Mouse (Mus musculus) MEL (cell line): ENCODE results near the gene Hspb11. TPM values are rescaled to one million over a fixed set of nuclear protein-coding genes. Genes with fewer than 3 reads are reported as not detected.

Source experiments
- DNase-seq: peaks from one replicate; pipeline ENCODE4 v3.0.0; 2011; ENCODE audit warnings: low read depth, low spot score
- H3K27ac ChIP-seq: 2 replicates; pipeline ENCODE4 v1.5.1; 2012; ENCODE audit warnings: low read depth, mild to moderate bottlenecking, control low read depth, low read length, moderate library complexity; ENCODE audit not compliant: control insufficient read depth
- H3K27me3 ChIP-seq, 2 experiments: fragments of 150-350 bp in 1 of 2; sonication (generic) in 1 of 2; 2 replicates each; pipeline ENCODE4 v1.6.1; 2012; ENCODE audit warnings: low read length in 2 of 2, mild to moderate bottlenecking in 2 of 2, improper control_type of control experiment in 1 of 2, moderate library complexity in 1 of 2; ENCODE audit not compliant: insufficient read depth in 2 of 2, control insufficient read depth in 1 of 2
- H3K36me3 ChIP-seq, 2 experiments: 2 replicates each; pipeline ENCODE4 v1.6.1; 2012 to 2014; ENCODE audit warnings: low read length in 2 of 2, improper control_type of control experiment in 1 of 2, inconsistent platforms in 1 of 2, mild to moderate bottlenecking in 1 of 2; ENCODE audit not compliant: insufficient read depth in 2 of 2, control insufficient read depth in 1 of 2
- H3K4me1 ChIP-seq, 2 experiments: fragments of 150-350 bp in 1 of 2; sonication (generic) in 1 of 2; 2 replicates each; pipeline ENCODE4 v1.6.1; 2012; ENCODE audit warnings: low read length in 2 of 2, improper control_type of control experiment in 1 of 2, mild to moderate bottlenecking in 1 of 2; ENCODE audit not compliant: insufficient read depth in 2 of 2, control insufficient read depth in 1 of 2
- H3K4me3 ChIP-seq, 2 experiments: fragments of 150-350 bp in 1 of 2; sonication (generic) in 1 of 2; 2 replicates each; pipeline ENCODE4 v1.5.1; 2012; ENCODE audit warnings: low read depth in 2 of 2, low read length in 2 of 2, mild to moderate bottlenecking in 2 of 2, moderate library complexity in 2 of 2, control low read depth in 1 of 2, improper control_type of control experiment in 1 of 2; ENCODE audit not compliant: control insufficient read depth in 1 of 2, insufficient read depth in 1 of 2
- H3K79me2 ChIP-seq: 2 replicates; pipeline ENCODE4 v1.6.1; 2012; ENCODE audit warnings: mild to moderate bottlenecking, low read length, moderate library complexity; ENCODE audit not compliant: control insufficient read depth, poor library complexity, insufficient read depth
- H3K9ac ChIP-seq: 2 replicates; pipeline ENCODE4 v1.6.1; 2012; ENCODE audit warnings: low read depth, mild to moderate bottlenecking, control low read depth, low read length, moderate library complexity; ENCODE audit not compliant: control insufficient read depth, poor library complexity, severe bottlenecking
- H3K9me3 ChIP-seq: fragments of 150-350 bp; sonication (generic); replicated peaks from 2 replicates; pipeline ENCODE4 v1.6.1; 2012; ENCODE audit warnings: mild to moderate bottlenecking, low read length, improper control_type of control experiment, moderate library complexity; ENCODE audit not compliant: insufficient read depth
- BHLHE40 ChIP-seq: IDR thresholded peaks from 2 replicates; pipeline ENCODE4 v1.6.1; 2012; ENCODE audit warnings: low read depth, mild to moderate bottlenecking, inconsistent platforms, low read length, improper control_type of control experiment, borderline replicate concordance
- CHD1 ChIP-seq: IDR thresholded peaks from 2 replicates; pipeline ENCODE4 v1.6.1; 2012; ENCODE audit warnings: low read depth, mild to moderate bottlenecking, inconsistent platforms, low read length, improper control_type of control experiment
- EP300 ChIP-seq, 2 experiments: IDR thresholded peaks; 2 replicates each; pipeline ENCODE4 v1.6.1; 2011; ENCODE audit warnings: improper control_type of control experiment in 2 of 2, low read length in 2 of 2, low read depth in 1 of 2, mild to moderate bottlenecking in 1 of 2
- ETS1 ChIP-seq: IDR thresholded peaks from 2 replicates; pipeline ENCODE4 v1.6.1; 2012; ENCODE audit warnings: low read depth, mild to moderate bottlenecking, inconsistent platforms, low read length, improper control_type of control experiment, moderate library complexity
- GATA1 ChIP-seq: IDR thresholded peaks from 2 replicates; pipeline ENCODE4 v1.6.1; 2011; ENCODE audit warnings: low read depth, low read length, improper control_type of control experiment
- HCFC1 ChIP-seq: IDR thresholded peaks from 2 replicates; pipeline ENCODE4 v1.6.1; 2012; ENCODE audit warnings: low read depth, mild to moderate bottlenecking, inconsistent platforms, low read length, improper control_type of control experiment, moderate library complexity
- KAT2A ChIP-seq: conservative IDR thresholded peaks from 2 replicates; pipeline ENCODE4 v1.6.1; 2012; ENCODE audit warnings: low read depth, low read length, improper control_type of control experiment, inconsistent platforms
- MAFK ChIP-seq: IDR thresholded peaks from 2 replicates; pipeline ENCODE4 v1.6.1; 2011; ENCODE audit warnings: low read depth, mild to moderate bottlenecking, low read length, improper control_type of control experiment, borderline replicate concordance
- MAX ChIP-seq: IDR thresholded peaks from 2 replicates; pipeline ENCODE4 v1.6.1; 2011; ENCODE audit warnings: low read length, improper control_type of control experiment
- MEF2A ChIP-seq: IDR thresholded peaks from 2 replicates; pipeline ENCODE4 v1.6.1; 2014; ENCODE audit warnings: low read depth, mild to moderate bottlenecking, inconsistent platforms, low read length, improper control_type of control experiment; ENCODE audit not compliant: poor library complexity, insufficient replicate concordance, severe bottlenecking; ENCODE audit errors: extremely low read depth
- MXI1 ChIP-seq: IDR thresholded peaks from 2 replicates; pipeline ENCODE4 v1.6.1; 2011; ENCODE audit warnings: mild to moderate bottlenecking, low read depth, low read length, improper control_type of control experiment
- MYC ChIP-seq: IDR thresholded peaks from 2 replicates; pipeline ENCODE4 v1.6.1; 2011; ENCODE audit warnings: low read depth, mild to moderate bottlenecking, low read length, improper control_type of control experiment, moderate library complexity
- NELFE ChIP-seq: IDR thresholded peaks from 2 replicates; pipeline ENCODE4 v1.6.1; 2011; ENCODE audit warnings: low read depth, low read length, improper control_type of control experiment
- POLR2AphosphoS5 ChIP-seq: IDR thresholded peaks from 2 replicates; pipeline ENCODE4 v1.6.1; 2012; ENCODE audit warnings: low read depth, borderline replicate concordance, mild to moderate bottlenecking, inconsistent platforms, low read length, moderate library complexity, mixed read lengths
- RAD21 ChIP-seq: IDR thresholded peaks from 2 replicates; pipeline ENCODE4 v1.6.1; 2011; ENCODE audit warnings: mild to moderate bottlenecking, low read depth, low read length, improper control_type of control experiment
- RCOR1 ChIP-seq: IDR thresholded peaks from 2 replicates; pipeline ENCODE4 v1.6.1; 2012; ENCODE audit warnings: low read depth, mild to moderate bottlenecking, inconsistent platforms, low read length, improper control_type of control experiment
- SIN3A ChIP-seq: IDR thresholded peaks from 2 replicates; pipeline ENCODE4 v1.6.1; 2012; ENCODE audit warnings: low read length, improper control_type of control experiment, inconsistent platforms
- TAL1 ChIP-seq: IDR thresholded peaks from 2 replicates; pipeline ENCODE4 v1.6.1; 2012; ENCODE audit warnings: mild to moderate bottlenecking, inconsistent platforms, low read length, moderate library complexity, mixed read lengths
- TCF12 ChIP-seq: IDR thresholded peaks from 2 replicates; pipeline ENCODE4 v1.6.1; 2014; ENCODE audit warnings: low read depth, mild to moderate bottlenecking, inconsistent platforms, low read length, improper control_type of control experiment, moderate library complexity
- UBTF ChIP-seq: IDR thresholded peaks from 2 replicates; pipeline ENCODE4 v1.6.1; 2012; ENCODE audit warnings: low read depth, mild to moderate bottlenecking, inconsistent platforms, low read length, improper control_type of control experiment, moderate library complexity, borderline replicate concordance; ENCODE audit not compliant: insufficient read depth
- ZC3H11A ChIP-seq: IDR thresholded peaks from 2 replicates; pipeline ENCODE4 v1.6.1; 2012; ENCODE audit warnings: low read depth, mild to moderate bottlenecking, inconsistent platforms, low read length, improper control_type of control experiment
- ZKSCAN1 ChIP-seq: IDR thresholded peaks from 2 replicates; pipeline ENCODE4 v1.6.1; 2012; ENCODE audit warnings: low read depth, mild to moderate bottlenecking, inconsistent platforms, low read length, improper control_type of control experiment, moderate library complexity
- ZMIZ1 ChIP-seq: IDR thresholded peaks from 2 replicates; pipeline ENCODE4 v1.6.1; 2012; ENCODE audit warnings: low read depth, mild to moderate bottlenecking, inconsistent platforms, low read length, improper control_type of control experiment, moderate library complexity
- ZNF384 ChIP-seq: IDR thresholded peaks from 2 replicates; pipeline ENCODE4 v1.6.1; 2012; ENCODE audit warnings: low read depth, mild to moderate bottlenecking, inconsistent platforms, low read length, improper control_type of control experiment
- polyA plus RNA-seq, 2 experiments: library from polyadenylated mRNA; stranded (reverse) in 1 of 2; unstranded in 1 of 2; fragments of >175 nt in 1 of 2; fragments of >200 nt in 1 of 2; gene quantifications; 2 replicates each; pipeline versions ENCODE4 v1.2.1 to v1.2.4; 2012; ENCODE audit warnings: low replicate concordance in 2 of 2, low read depth in 1 of 2; ENCODE audit not compliant: insufficient read length in 2 of 2, insufficient read depth in 1 of 2, missing spikeins in 1 of 2
- total RNA-seq: library from RNA; depleted of rRNA; stranded (reverse); fragments of 300-350 nt; gene quantifications from 2 replicates; pipeline ENCODE4 v1.2.3, GENCODE M21; 2012

The Hspb11 gene
- total and polyA plus RNA-seq, 3 experiments: 11.2 to 16.8 TPM; not detected in 1

GRCm38 (mm10) chr4:107221524-107221923, 31.9 kb upstream of the Hspb11 start:
- Histone ChIP-seq H3K27me3 (no peaks in the 10 kb centered on the region), H3K9ac (no peak overlapping the region), H3K79me2 (no peaks in the 10 kb centered on the region), H3K4me3 (no peak overlapping the region), H3K36me3 (peaks cover 0 to 11% of the 10 kb centered on the region in 2 experiments; a peak in 2 of 4 replicates), H3K9me3 (no peaks in the 10 kb centered on the region), H3K27ac (no peak overlapping the region), H3K4me1 (peaks cover 12 to 41% of the 10 kb centered on the region in 2 experiments)
- TF ChIP-seq MEF2A (no peak), CHD1 (no peak)
- DNase-seq: no peak

GRCm38 (mm10) chr4:107223225-107224204, 29.9 kb upstream of the Hspb11 start:
- Histone ChIP-seq H3K79me2 (no peaks in the 10 kb centered on the region), H3K36me3 (peaks cover 0 to 4% of the 10 kb centered on the region in 2 experiments; a peak in 2 of 4 replicates), H3K9me3 (no peaks in the 10 kb centered on the region), H3K9ac (no peak overlapping the region), H3K4me3 (no peak overlapping the region), H3K27ac (no peak overlapping the region), H3K27me3 (no peaks in the 10 kb centered on the region), H3K4me1 (peaks cover 2 to 24% of the 10 kb centered on the region in 2 experiments; a peak in 3 of 4 replicates)
- no peak for TF ChIP-seq MAX
- no peak for TF ChIP-seq HCFC1
- TF ChIP-seq RAD21: no peak
- no peak for TF ChIP-seq KAT2A
- peak; percentile 13 for DNase-seq

GRCm38 (mm10) chr4:107226313-107226712, 27.1 kb upstream of the Hspb11 start:
- peak; percentile 66 for DNase-seq
- no peaks in the 10 kb centered on the region for H3K79me2 ChIP-seq
- H3K4me1 ChIP-seq: peaks cover 1 to 15% of the 10 kb centered on the region in 2 experiments; a peak in 3 of 4 replicates
- no peaks in the 10 kb centered on the region for H3K9me3 ChIP-seq
- H3K27ac ChIP-seq: no peak overlapping the region
- H3K36me3 ChIP-seq: peaks cover 0 to 3% of the 10 kb centered on the region in 2 experiments; a peak in 2 of 4 replicates
- no peak overlapping the region for H3K9ac ChIP-seq
- no peaks in the 10 kb centered on the region for H3K27me3 ChIP-seq
- H3K4me3 ChIP-seq: no peak overlapping the region
- TF ChIP-seq ZC3H11A: no peak
- no peak for TF ChIP-seq MAFK
- TF ChIP-seq ZKSCAN1: no peak
- TF ChIP-seq ZMIZ1: no peak
- no peak for TF ChIP-seq TAL1
- no peak for TF ChIP-seq BHLHE40
- no peak for TF ChIP-seq UBTF
- TF ChIP-seq RCOR1: peak; percentile 91
- no peak for TF ChIP-seq NELFE
- no peak for TF ChIP-seq TCF12
- TF ChIP-seq EP300 (IDR thresholded peaks at IDR 0.05; ENCODE audit: low read depth in 1 of 2, low read length in 2 of 2): peak in 1 of 2 experiments; percentile 6; a peak in 2 of 4 replicates
- TF ChIP-seq ZNF384: no peak
- 0 out of 2 replicates have a peak, but pooled peaks have one; percentile 31 for TF ChIP-seq GATA1
- no peak for TF ChIP-seq SIN3A
- TF ChIP-seq MAX: no peak
- no peak for TF ChIP-seq ETS1
- TF ChIP-seq MYC: no peak
- no peak for TF ChIP-seq CHD1
- no peak for TF ChIP-seq POLR2AphosphoS5
- no peak for TF ChIP-seq MXI1
